Mouse (Mus musculus) neural tube, embryonic 14.5 days (tissue): ENCODE data around the gene Nubpl. TPM values are rescaled to one million over a fixed set of nuclear protein-coding genes. Genes with fewer than 3 reads are reported as not detected.

Experiments used
- ATAC-seq: fragments of 200-750 bp; cut with Nextera tagmentation; 2 replicates; pipeline ENCODE4 v1.8.0; 2017; ENCODE audit warnings: low read depth, mild to moderate bottlenecking, moderate TSS enrichment, moderate library complexity
- H3K27ac ChIP-seq: fragments of 300-500 bp; sonication (generic); 2 replicates; pipeline ENCODE4 v1.5.1; 2014; ENCODE audit warnings: low read depth, mild to moderate bottlenecking, control low read depth, low read length, moderate library complexity, mixed read lengths
- H3K27me3 ChIP-seq: fragments of 300-500 bp; sonication (generic); 2 replicates; pipeline ENCODE4 v1.6.1; 2014; ENCODE audit warnings: low read length; ENCODE audit not compliant: control insufficient read depth, insufficient read depth
- H3K36me3 ChIP-seq: fragments of 300-500 bp; sonication (generic); 2 replicates; pipeline ENCODE4 v1.6.1; 2014; ENCODE audit warnings: low read length, mixed read lengths; ENCODE audit not compliant: control insufficient read depth, insufficient read depth
- H3K4me1 ChIP-seq: fragments of 300-500 bp; sonication (generic); 2 replicates; pipeline ENCODE4 v1.6.1; 2014; ENCODE audit warnings: low read length; ENCODE audit not compliant: control insufficient read depth, insufficient read depth
- H3K4me2 ChIP-seq: fragments of 300-500 bp; sonication (generic); 2 replicates; pipeline ENCODE4 v1.6.1; 2014; ENCODE audit warnings: mild to moderate bottlenecking, low read depth, low read length, control low read depth
- H3K4me3 ChIP-seq: fragments of 300-500 bp; sonication (generic); 2 replicates; pipeline ENCODE4 v1.5.1; 2014; ENCODE audit warnings: low read depth, low read length, control low read depth, mixed read lengths
- H3K9ac ChIP-seq: fragments of 300-500 bp; sonication (generic); replicated peaks from 2 replicates; pipeline ENCODE4 v1.6.1; 2014; ENCODE audit warnings: low read depth, mild to moderate bottlenecking, control low read depth, low read length, mixed read lengths
- H3K9me3 ChIP-seq: fragments of 300-500 bp; sonication (generic); 2 replicates; pipeline ENCODE4 v1.6.1; 2016; ENCODE audit warnings: low read length; ENCODE audit not compliant: control insufficient read depth
- WGBS: fragments of 180-500 bp; shearing (Covaris S2); extraction: QIAGEN DNeasy Blood & Tissue Kit; methylation state at CpG from one replicate; pipeline ENCODE4 v1.1.7; 2014; 5-methylcytosine and 5-hydroxymethylcytosine counted together
- polyA plus RNA-seq: library from polyadenylated mRNA; unstranded; fragments of >200 nt; fragmentation: Nextera tagmentation; extraction: Ambion mirVana; gene quantifications from 2 replicates; pipeline ENCODE4 v1.2.1, GENCODE M21; 2014

Gene Nubpl
- polyA plus RNA-seq, 1 experiment from 2014 or later = 6.3 TPM

GRCm38 (mm10) chr12:52297988-52298387 is 200.5 kb downstream of the Nubpl start:
- WGBS = 98% methylated on average over 2 of the region's 2 CpGs

GRCm38 (mm10) chr12:52298683-52299082 is 201.1 kb downstream of the Nubpl start:
- H3K36me3 ChIP-seq = no peaks in the 10 kb centered on the region
- H3K27me3 ChIP-seq = no peaks in the 10 kb centered on the region
- no peak for ATAC-seq
- H3K9me3 ChIP-seq = no peaks in the 10 kb centered on the region
- H3K27ac ChIP-seq = no peak overlapping the region
- H3K9ac ChIP-seq = no peak overlapping the region
- no peak overlapping the region for H3K4me2 ChIP-seq
- no peaks in the 10 kb centered on the region for H3K4me1 ChIP-seq
- H3K4me3 ChIP-seq = no peak overlapping the region
- WGBS = 77% methylated on average over 1 of the region's 1 CpGs

More at GRCm38 (mm10) chr12:52297988-52298387, 200.5 kb downstream of the Nubpl start:
- no peak overlapping the region for H3K9ac ChIP-seq
- no peak overlapping the region for H3K4me2 ChIP-seq
- no peak overlapping the region for H3K4me3 ChIP-seq
- H3K27me3 ChIP-seq = no peaks in the 10 kb centered on the region
- no peaks in the 10 kb centered on the region for H3K9me3 ChIP-seq
- no peak for ATAC-seq
- no peak overlapping the region for H3K27ac ChIP-seq
- no peaks in the 10 kb centered on the region for H3K36me3 ChIP-seq
- no peaks in the 10 kb centered on the region for H3K4me1 ChIP-seq

GRCm38 (mm10) chr12:52302961-52303360 is 205.4 kb downstream of the Nubpl start:
- Histone ChIP-seq H3K9ac (no peak overlapping the region), H3K4me2 (no peak overlapping the region), H3K9me3 (no peaks in the 10 kb centered on the region), H3K27me3 (no peaks in the 10 kb centered on the region), H3K4me3 (no peak overlapping the region), H3K27ac (no peak overlapping the region), H3K36me3 (no peaks in the 10 kb centered on the region), H3K4me1 (no peaks in the 10 kb centered on the region)
- no peak for ATAC-seq
- WGBS = 87% methylated on average over 2 of the region's 2 CpGs

- H3K4me3 ChIP-seq = no peak overlapping the region
- H3K36me3 ChIP-seq = no peaks in the 10 kb centered on the region
- no peak overlapping the region for H3K27ac ChIP-seq
- no peaks in the 10 kb centered on the region for H3K27me3 ChIP-seq
- no peak for ATAC-seq
- H3K9ac ChIP-seq = no peak overlapping the region
- H3K4me2 ChIP-seq = no peak overlapping the region
- no peaks in the 10 kb centered on the region for H3K9me3 ChIP-seq
- H3K4me1 ChIP-seq = no peaks in the 10 kb centered on the region
- WGBS = 95% methylated on average over 7 of the region's 7 CpGs
These were observed 208.8 kb downstream of the Nubpl start for GRCm38 (mm10) chr12:52306348-52306747.

GRCm38 (mm10) chr12:52307331-52307982 is 209.9 kb downstream of the Nubpl start:
- Histone ChIP-seq H3K9ac (no peak overlapping the region), H3K27me3 (no peaks in the 10 kb centered on the region), H3K9me3 (no peaks in the 10 kb centered on the region), H3K4me1 (no peaks in the 10 kb centered on the region), H3K36me3 (no peaks in the 10 kb centered on the region), H3K4me3 (no peak overlapping the region), H3K4me2 (no peak overlapping the region), H3K27ac (no peak overlapping the region)
- 89% methylated on average over 10 of the region's 10 CpGs for WGBS
- ATAC-seq = no peak

GRCm38 (mm10) chr12:52308628-52309027 is 211.1 kb downstream of the Nubpl start:
- Histone ChIP-seq H3K4me2 (no peak overlapping the region), H3K36me3 (no peaks in the 10 kb centered on the region), H3K9ac (no peak overlapping the region), H3K9me3 (no peaks in the 10 kb centered on the region), H3K4me1 (no peaks in the 10 kb centered on the region), H3K27me3 (no peaks in the 10 kb centered on the region), H3K4me3 (no peak overlapping the region), H3K27ac (no peak overlapping the region)
- WGBS = 89% methylated on average over 7 of the region's 7 CpGs
- ATAC-seq = no peak

- Histone ChIP-seq H3K4me1 (no peaks in the 10 kb centered on the region), H3K9me3 (no peaks in the 10 kb centered on the region), H3K27ac (no peak overlapping the region), H3K36me3 (no peaks in the 10 kb centered on the region), H3K9ac (no peak overlapping the region), H3K4me2 (no peak overlapping the region), H3K27me3 (no peaks in the 10 kb centered on the region), H3K4me3 (no peak overlapping the region)
- ATAC-seq = no peak
- WGBS = 89% methylated on average over 3 of the region's 3 CpGs
These were observed 217.3 kb downstream of the Nubpl start for GRCm38 (mm10) chr12:52314818-52315217.

- Histone ChIP-seq H3K27ac (no peak overlapping the region), H3K36me3 (no peaks in the 10 kb centered on the region), H3K4me1 (no peaks in the 10 kb centered on the region), H3K4me2 (no peak overlapping the region), H3K27me3 (no peaks in the 10 kb centered on the region), H3K4me3 (no peak overlapping the region), H3K9ac (no peak overlapping the region), H3K9me3 (no peaks in the 10 kb centered on the region)
- ATAC-seq = no peak
- 80% methylated on average over 6 of the region's 6 CpGs for WGBS
These were observed 220.1 kb downstream of the Nubpl start for GRCm38 (mm10) chr12:52317635-52318034.

- 56% methylated on average over 9 of the region's 9 CpGs for WGBS
- no peaks in the 10 kb centered on the region for H3K36me3 ChIP-seq
- no peak overlapping the region for H3K4me2 ChIP-seq
- no peak overlapping the region for H3K4me3 ChIP-seq
- H3K4me1 ChIP-seq = no peaks in the 10 kb centered on the region
- ATAC-seq = no peak
- no peak overlapping the region for H3K27ac ChIP-seq
- no peak overlapping the region for H3K9ac ChIP-seq
- H3K9me3 ChIP-seq = no peaks in the 10 kb centered on the region
- H3K27me3 ChIP-seq = no peaks in the 10 kb centered on the region
These were observed 220.9 kb downstream of the Nubpl start for GRCm38 (mm10) chr12:52318426-52318825.
